Mouse (Mus musculus): ENCODE results near the gene Crkl. TPM values are rescaled to one million over a fixed set of nuclear protein-coding genes. Genes with fewer than 3 reads are reported as not detected.
A peak's percentile ranks its signal among the peaks of the same experiment; 100 is the strongest.

The Crkl gene
- total and polyA plus RNA-seq, 2 experiments: 9.6 to 28.8 TPM

DNA sequence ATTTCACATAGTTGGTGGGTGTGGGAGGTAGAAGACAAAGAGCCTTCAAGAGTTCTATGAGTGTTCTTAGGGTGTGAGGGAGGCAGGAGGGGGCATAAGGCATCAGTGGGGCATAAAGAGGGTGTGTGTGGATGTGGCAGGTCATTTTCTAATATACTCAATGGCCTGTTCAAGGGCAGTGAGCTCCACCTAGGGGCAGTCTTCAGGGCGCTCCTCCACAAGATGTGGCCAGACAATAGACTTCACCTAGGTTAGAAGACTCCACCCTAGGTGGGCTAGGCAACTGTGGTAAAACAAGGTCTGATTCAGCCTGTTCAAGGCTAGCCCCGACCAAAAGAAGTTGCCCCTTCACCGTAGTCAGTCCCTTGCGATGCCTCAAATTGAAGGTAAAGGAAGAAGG is 80.5 kb downstream of the Crkl start:
- peak; percentile 51 for DNase-seq (ENCODE audit: extremely low read depth, low read depth, low spot score)
- WGBS: 68% methylated on average over 4 of the region's 4 CpGs
- H3K27ac ChIP-seq (replicated peaks; ENCODE audit: insufficient read depth, low read depth, low read length): peak overlapping the region; percentile 98

DNA sequence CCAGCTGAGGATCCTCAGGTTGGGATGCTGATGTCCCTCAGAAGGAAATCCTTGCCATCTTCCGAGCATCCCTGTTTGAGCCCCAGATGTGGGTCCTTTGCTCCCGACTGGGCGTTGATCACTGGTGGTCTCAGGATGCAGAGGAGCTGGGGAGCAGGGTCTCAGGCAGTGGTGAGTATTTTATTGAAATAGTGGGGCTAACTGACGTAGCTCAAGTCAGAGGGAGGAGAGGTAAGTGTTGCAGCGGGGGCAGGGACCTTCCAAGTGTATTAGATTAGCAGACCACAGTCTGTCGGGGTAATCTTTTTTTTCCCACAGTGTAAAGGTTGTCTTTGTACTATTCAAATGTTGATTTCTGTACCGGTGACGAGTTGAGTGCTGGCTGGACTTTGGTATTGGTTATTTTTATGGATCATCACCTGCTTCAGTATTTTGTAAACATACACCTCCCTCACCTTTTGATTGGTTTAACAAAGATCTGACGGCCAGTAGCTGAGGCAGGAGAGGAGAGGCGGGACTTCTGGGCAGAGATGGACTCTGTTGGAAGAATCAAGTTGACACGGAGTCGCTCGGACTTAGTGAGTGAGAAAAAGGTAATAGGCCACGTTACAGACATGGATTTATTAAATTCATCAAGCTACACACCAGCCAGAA is 81.0 kb downstream of the Crkl start:
- Histone ChIP-seq H3K4me1 (ENCODE audit: control insufficient read depth, insufficient read depth, low read length) (peaks cover 12% of the 10 kb centered on the region), H3K36me3 (ENCODE audit: control insufficient read depth, insufficient read depth, low read length) (peaks cover 1% of the 10 kb centered on the region; the same call in 1 of the 2 replicates), H3K79me2 (ENCODE audit: control insufficient read depth, insufficient read depth, low read length) (peaks cover 3% of the 10 kb centered on the region; the same call in 1 of the 2 replicates), H3K4me3 (ENCODE audit: insufficient read depth, low read depth, low read length) (no peak overlapping the region), H3K27ac (replicated peaks; ENCODE audit: insufficient read depth, low read depth, low read length) (peak overlapping the region; percentile 98), H3K9ac (ENCODE audit: low read depth, low read length) (peak overlapping the region; percentile 54), H3K27me3 (ENCODE audit: control insufficient read depth, insufficient read depth, low read length) (no peaks in the 10 kb centered on the region)
- DNase-seq (ENCODE audit: extremely low read depth, low read depth, low spot score): peak; percentile 96
- WGBS: 33% methylated on average over 14 of the region's 14 CpGs
- TF ChIP-seq POLR2A (IDR thresholded peaks at IDR 0.05; ENCODE audit: extremely low read depth, insufficient read depth, low read length) (no peak), CTCF (IDR thresholded peaks at IDR 0.05; ENCODE audit: low read depth, low read length) (no peak)

More for the DNA sequence above, 80.5 kb downstream of the Crkl start:
- peak overlapping the region; percentile 54 for H3K9ac ChIP-seq (ENCODE audit: low read depth, low read length)
- H3K4me3 ChIP-seq (ENCODE audit: insufficient read depth, low read depth, low read length): no peak overlapping the region
- H3K36me3 ChIP-seq (ENCODE audit: control insufficient read depth, insufficient read depth, low read length): peaks cover 3% of the 10 kb centered on the region; the same call in 1 of the 2 replicates
- H3K4me1 ChIP-seq (ENCODE audit: control insufficient read depth, insufficient read depth, low read length): peaks cover 12% of the 10 kb centered on the region
- TF ChIP-seq CTCF (IDR thresholded peaks at IDR 0.05; ENCODE audit: low read depth, low read length) (peak; percentile 69), POLR2A (IDR thresholded peaks at IDR 0.05; ENCODE audit: extremely low read depth, insufficient read depth, low read length) (no peak)
- H3K27me3 ChIP-seq (ENCODE audit: control insufficient read depth, insufficient read depth, low read length): no peaks in the 10 kb centered on the region
- H3K79me2 ChIP-seq (ENCODE audit: control insufficient read depth, insufficient read depth, low read length): peaks cover 3% of the 10 kb centered on the region; the same call in 1 of the 2 replicates

DNA sequence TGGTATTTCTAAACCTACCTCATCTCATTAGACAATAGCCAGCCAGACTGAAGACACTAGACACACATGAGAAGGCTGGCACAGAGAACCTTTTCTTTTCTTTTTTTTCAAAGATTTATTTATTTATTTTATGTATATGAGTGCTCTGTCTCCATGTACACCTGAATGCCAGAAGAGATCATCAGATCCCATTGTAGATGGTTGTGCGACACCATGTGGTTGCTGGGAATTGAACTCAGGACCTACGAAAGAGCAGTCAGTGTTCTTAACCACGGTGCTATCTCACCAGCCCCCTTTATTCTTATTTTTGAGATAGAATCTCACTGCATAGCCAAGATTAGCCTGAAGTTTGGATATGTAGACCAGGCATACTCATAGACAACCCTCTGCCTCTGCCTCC is 84.8 kb downstream of the Crkl start:
- Histone ChIP-seq H3K27ac (replicated peaks; ENCODE audit: insufficient read depth, low read depth, low read length) (no peak overlapping the region), H3K79me2 (ENCODE audit: control insufficient read depth, insufficient read depth, low read length) (no peaks in the 10 kb centered on the region), H3K4me3 (ENCODE audit: insufficient read depth, low read depth, low read length) (no peak overlapping the region), H3K9ac (ENCODE audit: low read depth, low read length) (no peak overlapping the region), H3K4me1 (ENCODE audit: control insufficient read depth, insufficient read depth, low read length) (peaks cover 6% of the 10 kb centered on the region; the same call in 1 of the 2 replicates), H3K27me3 (ENCODE audit: control insufficient read depth, insufficient read depth, low read length) (no peaks in the 10 kb centered on the region), H3K36me3 (ENCODE audit: control insufficient read depth, insufficient read depth, low read length) (no peaks in the 10 kb centered on the region)
- DNase-seq (ENCODE audit: extremely low read depth, low read depth, low spot score): no peak
- no peak for TF ChIP-seq POLR2A (IDR thresholded peaks at IDR 0.05; ENCODE audit: extremely low read depth, insufficient read depth, low read length)
- no peak for TF ChIP-seq CTCF (IDR thresholded peaks at IDR 0.05; ENCODE audit: low read depth, low read length)
- WGBS: 89% methylated on average over 3 of the region's 3 CpGs

Other genes starting within 250 kb of the Crkl start
- gene Ube2l3, start 249.3 kb upstream of the Crkl start, total RNA-seq (2014; rRNA removed): 33.8 and 34.7 TPM in 2 replicates
- 45.7 and 54.0 TPM in 2 replicates for gene Ube2l3, start 249.3 kb upstream of the Crkl start, polyA plus RNA-seq (2012; rRNA removed)
- gene Rimbp3, start 243.4 kb upstream of the Crkl start, total RNA-seq (2014; rRNA removed): not detected in 2 replicates
- gene Rimbp3, start 243.4 kb upstream of the Crkl start, polyA plus RNA-seq (2012; rRNA removed): not detected in 2 replicates
- gene Hic2, start 218.4 kb upstream of the Crkl start, total RNA-seq (2014; rRNA removed): 0.83 and 1.2 TPM in 2 replicates
- gene Hic2, start 218.4 kb upstream of the Crkl start, polyA plus RNA-seq (2012; rRNA removed): 0.87 and 1.1 TPM in 2 replicates
- 0.37 and 0.87 TPM in 2 replicates for gene Tmem191c, start 175.9 kb upstream of the Crkl start, total RNA-seq (2014; rRNA removed)
- 0.97 and 1.4 TPM in 2 replicates for gene Tmem191c, start 175.9 kb upstream of the Crkl start, polyA plus RNA-seq (2012; rRNA removed)
- 636 and 666 TPM in 2 replicates for gene Serpind1, start 120.6 kb upstream of the Crkl start, total RNA-seq (2014; rRNA removed)
- 368 and 398 TPM in 2 replicates for gene Serpind1, start 120.6 kb upstream of the Crkl start, polyA plus RNA-seq (2012; rRNA removed)
- 15.9 and 18.8 TPM in 2 replicates for gene Snap29, start 46.0 kb upstream of the Crkl start, total RNA-seq (2014; rRNA removed)
- gene Snap29, start 46.0 kb upstream of the Crkl start, polyA plus RNA-seq (2012; rRNA removed): 3.9 and 4.2 TPM in 2 replicates
- 17.9 and 25.8 TPM in 2 replicates for gene Pi4ka, start 45.7 kb upstream of the Crkl start, total RNA-seq (2014; rRNA removed)
- gene Pi4ka, start 45.7 kb upstream of the Crkl start, polyA plus RNA-seq (2012; rRNA removed): 18.0 and 21.4 TPM in 2 replicates
- gene Aifm3, start 37.6 kb downstream of the Crkl start, total RNA-seq (2014; rRNA removed): 1.4 and 3.7 TPM in 2 replicates
- 3.5 and 3.7 TPM in 2 replicates for gene Aifm3, start 37.6 kb downstream of the Crkl start, polyA plus RNA-seq (2012; rRNA removed)
- gene Lztr1, start 56.7 kb downstream of the Crkl start, total RNA-seq (2014; rRNA removed): 39.0 and 53.0 TPM in 2 replicates
- 83.5 and 96.7 TPM in 2 replicates for gene Lztr1, start 56.7 kb downstream of the Crkl start, polyA plus RNA-seq (2012; rRNA removed)
- gene Thap7, start 79.1 kb downstream of the Crkl start, total RNA-seq (2014; rRNA removed): 15.1 and 18.8 TPM in 2 replicates
- 47.9 and 49.2 TPM in 2 replicates for gene Thap7, start 79.1 kb downstream of the Crkl start, polyA plus RNA-seq (2012; rRNA removed)
- gene Lrrc74b, start 109.3 kb downstream of the Crkl start, total RNA-seq (2014; rRNA removed): not detected in 2 replicates
- gene Lrrc74b, start 109.3 kb downstream of the Crkl start, polyA plus RNA-seq (2012; rRNA removed): not detected in 2 replicates
- under 0.01 TPM in 1 of 2 replicates, not detected in the other for gene P2rx6, start 109.9 kb downstream of the Crkl start, total RNA-seq (2014; rRNA removed)
- gene P2rx6, start 109.9 kb downstream of the Crkl start, polyA plus RNA-seq (2012; rRNA removed): 0.12 TPM in 1 of 2 replicates, not detected in the other
- gene Slc7a4, start 131.2 kb downstream of the Crkl start, total RNA-seq (2014; rRNA removed): 0.74 TPM in 2 replicates
- 1.9 and 5.3 TPM in 2 replicates for gene Slc7a4, start 131.2 kb downstream of the Crkl start, polyA plus RNA-seq (2012; rRNA removed)
- gene Smpd4, start 167.4 kb downstream of the Crkl start, total RNA-seq (2014; rRNA removed): 3.6 and 6.0 TPM in 2 replicates
- 15.2 and 26.9 TPM in 2 replicates for gene Smpd4, start 167.4 kb downstream of the Crkl start, polyA plus RNA-seq (2012; rRNA removed)
- not detected in 2 replicates for gene Ccdc74a, start 194.5 kb downstream of the Crkl start, total RNA-seq (2014; rRNA removed)
- not detected in 2 replicates for gene Ccdc74a, start 194.5 kb downstream of the Crkl start, polyA plus RNA-seq (2012; rRNA removed)